Mouse (Mus musculus) liver, adult 2 months (tissue): ENCODE measurements at regions not wholly inside any gene's neighbourhood (a gene's known extent, or its start where the extent isn't known, plus 50 kb on each side); places are given as distances from the start of the nearest gene placed in this dataset.

Source experiments
- CTCF ChIP-seq: fragments of 200-500 bp; IDR thresholded peaks from 2 replicates; pipeline ENCODE4 v1.5.1; 2011; ENCODE audit warnings: low read depth, low read length, control low read depth
- POLR2A ChIP-seq: fragments of 200-500 bp; IDR thresholded peaks from 2 replicates; pipeline ENCODE4 v1.6.1; 2011; ENCODE audit warnings: low read length, control low read depth; ENCODE audit not compliant: insufficient read depth; ENCODE audit errors: extremely low read depth

DNA sequence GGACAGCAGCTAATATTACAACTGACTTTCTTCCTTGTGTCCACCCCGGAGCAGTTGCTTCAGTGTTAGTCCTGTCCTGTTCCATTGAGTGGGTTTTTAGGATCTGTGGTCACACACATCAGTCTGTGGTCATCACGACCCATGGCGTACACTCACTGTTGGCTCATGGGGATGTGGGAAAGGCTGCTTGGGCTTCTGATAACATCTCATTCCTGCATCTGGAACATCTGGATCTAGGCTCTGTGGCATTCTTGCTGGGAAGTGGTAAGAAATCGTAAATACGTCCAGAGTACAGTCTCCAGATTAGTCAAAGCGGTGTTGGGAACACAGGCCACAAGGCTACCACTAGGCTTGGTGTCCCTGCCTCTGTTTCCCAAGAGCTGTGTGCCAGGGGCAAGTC lies 362.7 kb upstream of the Tbx3 start:
- no peak for TF ChIP-seq CTCF
- no peak for TF ChIP-seq POLR2A
